Mouse (Mus musculus) hindbrain, embryonic 13.5 days (tissue): ENCODE measurements around the gene Hdac7. TPM values are rescaled to one million over a fixed set of nuclear protein-coding genes. Genes with fewer than 3 reads are reported as not detected.

Source experiments
- ATAC-seq: fragments of 200-750 bp; cut with Nextera tagmentation; 2 replicates; pipeline ENCODE4 v1.8.0; 2017; ENCODE audit warnings: moderate TSS enrichment; ENCODE audit not compliant: low FRiP score
- H3K27ac ChIP-seq: fragments of 300-500 bp; sonication (generic); 2 replicates; pipeline ENCODE4 v1.5.1; 2015; ENCODE audit warnings: inconsistent platforms, mild to moderate bottlenecking, moderate library complexity
- H3K27me3 ChIP-seq: fragments of 300-500 bp; sonication (generic); 2 replicates; pipeline ENCODE4 v1.6.1; 2015; ENCODE audit warnings: mild to moderate bottlenecking, inconsistent platforms
- H3K36me3 ChIP-seq: fragments of 300-500 bp; sonication (generic); 2 replicates; pipeline ENCODE4 v1.6.1; 2015; ENCODE audit warnings: mild to moderate bottlenecking, inconsistent platforms
- H3K4me1 ChIP-seq: fragments of 300-500 bp; sonication (generic); replicated peaks from 2 replicates; pipeline ENCODE4 v1.6.1; 2015; ENCODE audit warnings: inconsistent platforms
- H3K4me2 ChIP-seq: fragments of 300-500 bp; sonication (generic); 2 replicates; pipeline ENCODE4 v1.6.1; 2015; ENCODE audit warnings: inconsistent platforms, mild to moderate bottlenecking, moderate library complexity
- H3K4me3 ChIP-seq: fragments of 300-500 bp; sonication (generic); 2 replicates; pipeline ENCODE4 v1.5.1; 2015; ENCODE audit warnings: mild to moderate bottlenecking, inconsistent platforms
- H3K9ac ChIP-seq: fragments of 300-500 bp; sonication (generic); 2 replicates; pipeline ENCODE4 v1.6.1; 2015; ENCODE audit warnings: mild to moderate bottlenecking, inconsistent platforms
- H3K9me3 ChIP-seq: fragments of 300-500 bp; sonication (generic); 2 replicates; pipeline ENCODE4 v1.6.1; 2016; ENCODE audit warnings: inconsistent platforms
- WGBS: fragments of 180-500 bp; shearing (Covaris S2); methylation state at CpG from one replicate; pipeline ENCODE4 v1.1.7; 2015; 5-methylcytosine and 5-hydroxymethylcytosine counted together
- polyA plus RNA-seq: library from polyadenylated mRNA; unstranded; fragments of >200 nt; fragmentation: Nextera tagmentation; extraction: Ambion mirVana; gene quantifications from 2 replicates; pipeline ENCODE4 v1.2.1, GENCODE M21; 2015

The Hdac7 gene
- polyA plus RNA-seq, 1 experiment from 2014 or later = 27.9 TPM

GRCm38 (mm10) chr15:97780611-97781031 is 63.7 kb downstream of the Hdac7 start:
- peaks cover 18% of the 10 kb centered on the region for H3K4me1 ChIP-seq
- no peak overlapping the region for H3K9ac ChIP-seq
- peaks cover 28% of the 10 kb centered on the region for H3K27me3 ChIP-seq
- H3K36me3 ChIP-seq = no peaks in the 10 kb centered on the region
- no peak overlapping the region for H3K27ac ChIP-seq
- H3K9me3 ChIP-seq = no peaks in the 10 kb centered on the region
- H3K4me3 ChIP-seq = no peak overlapping the region
- WGBS = 67% methylated on average over 12 of the region's 12 CpGs
- ATAC-seq = no peak
- H3K4me2 ChIP-seq = no peak overlapping the region

GRCm38 (mm10) chr15:97779576-97779975 is 64.7 kb downstream of the Hdac7 start:
- no peaks in the 10 kb centered on the region for H3K9me3 ChIP-seq
- ATAC-seq = no peak
- H3K9ac ChIP-seq = no peak overlapping the region
- peaks cover 14% of the 10 kb centered on the region for H3K4me1 ChIP-seq
- peaks cover 37% of the 10 kb centered on the region for H3K27me3 ChIP-seq
- 95% methylated on average over 1 of the region's 1 CpGs for WGBS
- H3K4me2 ChIP-seq = no peak overlapping the region
- H3K36me3 ChIP-seq = no peaks in the 10 kb centered on the region
- no peak overlapping the region for H3K27ac ChIP-seq
- no peak overlapping the region for H3K4me3 ChIP-seq

- no peak within 1 kb of the TSS for H3K4me2 ChIP-seq
- no peak for ATAC-seq
- WGBS = 71% methylated on average over 8 of the region's 8 CpGs
Observed at GRCm38 (mm10) chr15:97778311-97779098, 65.8 kb downstream of the Hdac7 start, which contains the start of gene Slc48a1. Gene Slc48a1, plus strand, starts transcription at chr15:97778520.

GRCm38 (mm10) chr15:97776919-97777318 is 67.4 kb downstream of the Hdac7 start:
- Histone ChIP-seq H3K9ac (no peak overlapping the region), H3K27ac (no peak overlapping the region), H3K4me3 (no peak overlapping the region), H3K9me3 (no peaks in the 10 kb centered on the region), H3K36me3 (no peaks in the 10 kb centered on the region), H3K4me2 (no peak overlapping the region), H3K4me1 (peaks cover 21% of the 10 kb centered on the region), H3K27me3 (peaks cover 27% of the 10 kb centered on the region)
- no peak for ATAC-seq
- 86% methylated on average over 6 of the region's 6 CpGs for WGBS

More at GRCm38 (mm10) chr15:97778311-97779098, 65.8 kb downstream of the Hdac7 start, which contains the start of gene Slc48a1:
- Histone ChIP-seq H3K36me3 (no peaks in the 10 kb centered on the region), H3K9ac (no peak within 1 kb of the TSS), H3K4me3 (no peak within 1 kb of the TSS), H3K9me3 (no peaks in the 10 kb centered on the region), H3K27ac (no peak within 1 kb of the TSS), H3K27me3 (peaks cover 41% of the 10 kb centered on the region), H3K4me1 (peaks cover 19% of the 10 kb centered on the region)

- Histone ChIP-seq H3K36me3 (no peaks in the 10 kb centered on the region), H3K27me3 (peaks cover 25% of the 10 kb centered on the region), H3K9me3 (no peaks in the 10 kb centered on the region), H3K27ac (no peak overlapping the region), H3K4me2 (no peak overlapping the region), H3K9ac (no peak overlapping the region), H3K4me1 (peaks cover 17% of the 10 kb centered on the region), H3K4me3 (no peak overlapping the region)
- ATAC-seq = no peak
- WGBS = 10% methylated on average over 8 of the region's 8 CpGs
Observed at GRCm38 (mm10) chr15:97776514-97776913, 67.8 kb downstream of the Hdac7 start.

- 70% methylated on average over 5 of the region's 5 CpGs for WGBS
- Histone ChIP-seq H3K4me1 (peaks cover 16% of the 10 kb centered on the region), H3K9ac (no peak overlapping the region), H3K27me3 (peaks cover 49% of the 10 kb centered on the region), H3K27ac (0 out of 2 replicates have a peak overlapping the region, but pooled peaks have one; percentile 8), H3K36me3 (no peaks in the 10 kb centered on the region), H3K4me2 (no peak overlapping the region), H3K4me3 (no peak overlapping the region), H3K9me3 (no peaks in the 10 kb centered on the region)
- no peak for ATAC-seq
Observed at GRCm38 (mm10) chr15:97773961-97774370, 70.3 kb downstream of the Hdac7 start.

- WGBS = 44% methylated on average over 5 of the region's 5 CpGs
- H3K9me3 ChIP-seq = no peaks in the 10 kb centered on the region
- H3K9ac ChIP-seq = no peak overlapping the region
- H3K4me1 ChIP-seq = peaks cover 20% of the 10 kb centered on the region
- H3K36me3 ChIP-seq = no peaks in the 10 kb centered on the region
- H3K27ac ChIP-seq = no peak overlapping the region
- peaks cover 55% of the 10 kb centered on the region for H3K27me3 ChIP-seq
- no peak overlapping the region for H3K4me2 ChIP-seq
- no peak for ATAC-seq
- H3K4me3 ChIP-seq = no peak overlapping the region
Observed at GRCm38 (mm10) chr15:97773108-97773507, 71.2 kb downstream of the Hdac7 start.

- H3K36me3 ChIP-seq = no peaks in the 10 kb centered on the region
- H3K27me3 ChIP-seq = peaks cover 69% of the 10 kb centered on the region
- no peak overlapping the region for H3K4me3 ChIP-seq
- H3K27ac ChIP-seq = no peak overlapping the region
- WGBS = 82% methylated on average over 8 of the region's 8 CpGs
- H3K4me1 ChIP-seq = peaks cover 47% of the 10 kb centered on the region
- no peak overlapping the region for H3K9ac ChIP-seq
- no peaks in the 10 kb centered on the region for H3K9me3 ChIP-seq
- no peak for ATAC-seq
- H3K4me2 ChIP-seq = no peak overlapping the region
Observed at GRCm38 (mm10) chr15:97770280-97770679, 74.0 kb downstream of the Hdac7 start.

- Histone ChIP-seq H3K4me2 (peak overlapping the region; percentile 88), H3K27me3 (peaks cover 76% of the 10 kb centered on the region), H3K9ac (peak overlapping the region; percentile 69), H3K36me3 (no peaks in the 10 kb centered on the region), H3K27ac (no peak overlapping the region), H3K4me1 (peaks cover 52% of the 10 kb centered on the region), H3K9me3 (no peaks in the 10 kb centered on the region), H3K4me3 (peak overlapping the region; percentile 45)
- WGBS = under 1% methylated on average over 18 of the region's 18 CpGs
- ATAC-seq = no peak
Observed at GRCm38 (mm10) chr15:97768192-97768591, 76.1 kb downstream of the Hdac7 start.

GRCm38 (mm10) chr15:97767280-97768186 is 76.8 kb downstream of the Hdac7 start, which contains the start of gene Rapgef3:
Gene Rapgef3, minus strand, starts transcription at chr15:97767972.
- under 1% methylated on average over 42 of the region's 44 CpGs for WGBS
- H3K4me1 ChIP-seq = peaks cover 49% of the 10 kb centered on the region
- peak within 1 kb of the TSS; percentile 69 for H3K9ac ChIP-seq
- H3K27me3 ChIP-seq = peaks cover 80% of the 10 kb centered on the region
- H3K27ac ChIP-seq = peak within 1 kb of the TSS; percentile 70
- no peaks in the 10 kb centered on the region for H3K9me3 ChIP-seq
- peak within 1 kb of the TSS; percentile 88 for H3K4me2 ChIP-seq
- peak within 1 kb of the TSS; percentile 45 for H3K4me3 ChIP-seq
- no peaks in the 10 kb centered on the region for H3K36me3 ChIP-seq
- peak; percentile 76 for ATAC-seq

- 0 out of 2 replicates have a peak, but pooled peaks have one; percentile 5 for ATAC-seq
- H3K4me3 ChIP-seq = peak overlapping the region; percentile 45
- H3K27ac ChIP-seq = peak overlapping the region; percentile 70
- H3K4me1 ChIP-seq = peaks cover 48% of the 10 kb centered on the region
- H3K4me2 ChIP-seq = peak overlapping the region; percentile 88
- no peaks in the 10 kb centered on the region for H3K36me3 ChIP-seq
- WGBS = 3% methylated on average over 23 of the region's 23 CpGs
- H3K9ac ChIP-seq = peak overlapping the region; percentile 69
- H3K9me3 ChIP-seq = no peaks in the 10 kb centered on the region
- peaks cover 88% of the 10 kb centered on the region for H3K27me3 ChIP-seq
Observed at GRCm38 (mm10) chr15:97766594-97767279, 77.6 kb downstream of the Hdac7 start.
